Mouse (Mus musculus): ENCODE measurements around the gene Car14. TPM values are rescaled to one million over a fixed set of nuclear protein-coding genes. Genes with fewer than 3 reads are reported as not detected.
"Not testable (repeated sequence)": the region's sequence is repeated elsewhere in the genome, so short reads cannot be mapped to it uniquely, and the experiment has no call there.

Car14 gene
- polyA plus RNA-seq, 1 experiment from 2014 or later: 78.2 TPM

- Histone ChIP-seq H3K4me3 (ENCODE audit: low read length) (no peak overlapping the region), H3K27ac (ENCODE audit: low read length) (no peak overlapping the region), H3K27me3 (ENCODE audit: control insufficient read depth, insufficient read depth, low read length) (no peaks in the 10 kb centered on the region), H3K4me1 (ENCODE audit: control insufficient read depth, insufficient read depth, low read length) (0 out of 2 replicates have a peak, but pooled peaks cover 2% of the 10 kb centered on the region), H3K36me3 (ENCODE audit: control insufficient read depth, insufficient read depth) (peaks cover 8% of the 10 kb centered on the region; the same call in 1 of the 2 replicates), H3K9ac (ENCODE audit: low read length) (no peak overlapping the region), H3K4me2 (ENCODE audit: low read depth, low read length) (no peak overlapping the region), H3K9me3 (replicated peaks; ENCODE audit: control insufficient read depth, low read length) (no peaks in the 10 kb centered on the region)
- no peak for ATAC-seq (replicated peaks; ENCODE audit: extremely low read depth, insufficient read depth, low FRiP score)
- 69% methylated on average over 3 of the region's 3 CpGs for WGBS
These were observed 44.2 kb downstream of the Car14 start for GRCm38 (mm10) chr3:95860323-95860722.

DNA sequence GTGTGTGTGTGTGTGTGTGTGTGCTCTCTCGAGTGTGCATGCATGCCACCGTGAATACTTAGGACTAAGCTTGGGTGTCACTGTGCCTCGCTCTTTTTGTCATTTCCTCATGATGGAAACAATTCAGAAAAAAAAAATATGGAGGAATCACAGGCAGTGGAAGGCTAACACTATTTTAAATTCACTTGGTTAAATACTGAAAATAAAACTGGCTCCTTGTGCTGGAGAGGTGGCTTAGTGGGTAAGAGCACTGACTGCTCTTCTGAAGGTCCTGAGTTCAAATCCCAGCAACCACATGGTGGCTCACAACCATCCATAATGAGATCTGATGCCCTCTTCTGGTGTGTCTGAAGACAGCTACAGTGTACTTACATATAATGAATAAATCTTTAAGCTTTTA, 46.2 kb downstream of the Car14 start:
- H3K4me1 ChIP-seq (ENCODE audit: control insufficient read depth, insufficient read depth, low read length); H3K9ac ChIP-seq (ENCODE audit: low read length); H3K27ac ChIP-seq (ENCODE audit: low read length); H3K4me2 ChIP-seq (ENCODE audit: low read depth, low read length); ATAC-seq (replicated peaks; ENCODE audit: extremely low read depth, insufficient read depth, low FRiP score); H3K36me3 ChIP-seq (ENCODE audit: control insufficient read depth, insufficient read depth); H3K9me3 ChIP-seq (replicated peaks; ENCODE audit: control insufficient read depth, low read length); H3K4me3 ChIP-seq (ENCODE audit: low read length); H3K27me3 ChIP-seq (ENCODE audit: control insufficient read depth, insufficient read depth, low read length): not testable (repeated sequence)
- WGBS: 72% methylated on average over 3 of the region's 3 CpGs

- ATAC-seq (replicated peaks; ENCODE audit: extremely low read depth, insufficient read depth, low FRiP score); H3K9ac ChIP-seq (ENCODE audit: low read length); H3K4me1 ChIP-seq (ENCODE audit: control insufficient read depth, insufficient read depth, low read length); H3K27me3 ChIP-seq (ENCODE audit: control insufficient read depth, insufficient read depth, low read length); H3K4me3 ChIP-seq (ENCODE audit: low read length); H3K27ac ChIP-seq (ENCODE audit: low read length); H3K4me2 ChIP-seq (ENCODE audit: low read depth, low read length); H3K9me3 ChIP-seq (replicated peaks; ENCODE audit: control insufficient read depth, low read length): not testable (repeated sequence)
- WGBS: 70% methylated on average over 1 of the region's 1 CpGs
- H3K36me3 ChIP-seq (ENCODE audit: control insufficient read depth, insufficient read depth): peaks cover 17% of the 10 kb centered on the region
These were observed 47.4 kb downstream of the Car14 start for GRCm38 (mm10) chr3:95857050-95857449.

DNA sequence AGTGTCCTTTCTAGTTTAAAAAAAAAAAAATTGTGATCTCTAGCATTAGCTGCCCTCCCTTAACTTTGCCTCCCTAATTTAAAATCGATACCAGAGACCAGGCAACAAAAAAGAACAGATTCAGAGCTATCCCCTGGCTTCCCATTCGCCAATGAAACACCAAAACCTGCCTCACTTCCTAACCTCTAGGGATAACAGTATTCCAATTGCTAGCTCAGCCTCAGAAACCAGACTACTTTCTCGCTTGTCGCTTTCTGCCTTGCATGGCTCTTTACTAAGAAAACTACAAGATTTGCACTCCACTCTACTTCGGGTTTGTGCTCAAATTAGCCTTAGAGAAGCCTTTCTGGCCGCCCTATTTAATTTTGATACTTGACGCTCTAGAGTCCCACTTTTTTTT, 48.4 kb downstream of the Car14 start:
- H3K4me2 ChIP-seq (ENCODE audit: low read depth, low read length): peak overlapping the region; percentile 64
- 21% methylated on average over 7 of the region's 7 CpGs for WGBS
- no peaks in the 10 kb centered on the region for H3K9me3 ChIP-seq (replicated peaks; ENCODE audit: control insufficient read depth, low read length)
- H3K36me3 ChIP-seq (ENCODE audit: control insufficient read depth, insufficient read depth): peaks cover 18% of the 10 kb centered on the region
- H3K4me3 ChIP-seq (ENCODE audit: low read length): peak overlapping the region; percentile 95
- H3K27ac ChIP-seq (ENCODE audit: low read length): peak overlapping the region; percentile 73
- H3K27me3 ChIP-seq (ENCODE audit: control insufficient read depth, insufficient read depth, low read length): no peaks in the 10 kb centered on the region
- peaks cover 10% of the 10 kb centered on the region for H3K4me1 ChIP-seq (ENCODE audit: control insufficient read depth, insufficient read depth, low read length)
- H3K9ac ChIP-seq (ENCODE audit: low read length): peak overlapping the region; percentile 91
- no peak for ATAC-seq (replicated peaks; ENCODE audit: extremely low read depth, insufficient read depth, low FRiP score)

DNA sequence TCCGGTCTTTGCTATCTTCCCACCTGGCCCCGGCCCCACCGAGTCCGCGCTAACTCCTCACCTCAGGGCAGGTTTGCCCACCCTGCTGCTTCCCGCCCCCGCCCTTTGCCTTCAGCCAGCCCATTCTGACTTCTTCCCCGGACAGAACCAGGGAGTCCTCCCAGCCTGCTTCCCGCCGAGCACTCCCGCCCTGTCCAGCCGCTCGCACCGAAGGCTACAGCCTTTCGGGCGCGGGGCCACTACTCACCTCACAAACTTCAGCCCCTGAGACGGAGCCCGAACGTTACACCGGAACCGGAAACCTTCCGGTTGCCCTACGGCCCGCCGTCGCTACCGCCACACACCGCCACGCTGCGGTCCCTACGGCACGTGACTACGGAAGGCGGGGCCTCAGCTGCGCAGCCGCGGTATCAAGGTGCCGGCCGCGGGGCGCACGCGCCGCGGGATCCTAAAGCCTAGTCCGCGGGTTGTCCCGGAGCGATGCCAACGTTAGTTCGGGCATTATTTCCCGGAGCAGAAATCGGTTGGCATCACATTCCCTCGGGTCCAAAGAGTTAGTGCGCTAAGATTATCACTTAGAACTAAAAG, 48.9 kb downstream of the Car14 start, which contains the start of gene Prpf3:
Gene Prpf3, minus strand, starts transcription at position 384 of the 588 bp plus-strand sequence.
- Histone ChIP-seq H3K4me1 (ENCODE audit: control insufficient read depth, insufficient read depth, low read length) (peaks cover 14% of the 10 kb centered on the region), H3K27me3 (ENCODE audit: control insufficient read depth, insufficient read depth, low read length) (no peaks in the 10 kb centered on the region), H3K36me3 (ENCODE audit: control insufficient read depth, insufficient read depth) (peaks cover 21% of the 10 kb centered on the region), H3K9me3 (replicated peaks; ENCODE audit: control insufficient read depth, low read length) (no peaks in the 10 kb centered on the region), H3K27ac (ENCODE audit: low read length) (peak within 1 kb of the TSS; percentile 73), H3K4me3 (ENCODE audit: low read length) (peak within 1 kb of the TSS; percentile 95), H3K9ac (ENCODE audit: low read length) (peak within 1 kb of the TSS; percentile 91), H3K4me2 (ENCODE audit: low read depth, low read length) (peak within 1 kb of the TSS; percentile 64)
- WGBS: under 1% methylated on average over 56 of the region's 56 CpGs
- ATAC-seq (replicated peaks; ENCODE audit: extremely low read depth, insufficient read depth, low FRiP score): peak; percentile 96

DNA sequence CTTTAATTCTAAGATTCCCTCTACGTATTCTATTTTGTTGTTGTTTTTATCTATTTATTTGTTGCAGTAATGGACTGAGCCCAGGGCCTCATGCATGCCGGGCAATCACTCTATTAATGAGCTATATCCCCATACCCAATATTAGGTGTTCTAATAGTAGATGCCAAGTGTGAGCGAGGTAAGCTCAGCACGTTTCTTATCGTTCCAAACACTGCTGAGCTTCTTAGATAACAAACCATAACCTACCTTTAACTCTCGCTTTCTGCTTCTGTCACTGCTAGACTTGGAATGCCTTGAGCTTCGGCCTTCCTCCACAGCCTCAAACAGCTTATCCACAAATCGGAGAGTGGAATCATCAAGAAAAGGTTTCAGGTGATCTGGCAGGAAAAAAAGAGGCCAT, 53.2 kb downstream of the Car14 start:
- ATAC-seq (replicated peaks; ENCODE audit: extremely low read depth, insufficient read depth, low FRiP score): no peak
- Histone ChIP-seq H3K27me3 (ENCODE audit: control insufficient read depth, insufficient read depth, low read length) (no peaks in the 10 kb centered on the region), H3K36me3 (ENCODE audit: control insufficient read depth, insufficient read depth) (peaks cover 53% of the 10 kb centered on the region), H3K4me2 (ENCODE audit: low read depth, low read length) (no peak overlapping the region), H3K27ac (ENCODE audit: low read length) (peak overlapping the region; percentile 53; the same call in 1 of the 2 replicates), H3K9ac (ENCODE audit: low read length) (no peak overlapping the region), H3K4me3 (ENCODE audit: low read length) (no peak overlapping the region), H3K9me3 (replicated peaks; ENCODE audit: control insufficient read depth, low read length) (no peaks in the 10 kb centered on the region), H3K4me1 (ENCODE audit: control insufficient read depth, insufficient read depth, low read length) (peaks cover 15% of the 10 kb centered on the region)
- WGBS: 84% methylated on average over 8 of the region's 8 CpGs

GRCm38 (mm10) chr3:95850611-95851010, 53.9 kb downstream of the Car14 start:
- Histone ChIP-seq H3K27ac (ENCODE audit: low read length) (peak overlapping the region; percentile 74), H3K4me3 (ENCODE audit: low read length) (no peak overlapping the region), H3K9me3 (replicated peaks; ENCODE audit: control insufficient read depth, low read length) (no peaks in the 10 kb centered on the region), H3K4me2 (ENCODE audit: low read depth, low read length) (peak overlapping the region; percentile 29; the same call in 1 of the 2 replicates), H3K4me1 (ENCODE audit: control insufficient read depth, insufficient read depth, low read length) (peaks cover 15% of the 10 kb centered on the region), H3K36me3 (ENCODE audit: control insufficient read depth, insufficient read depth) (peaks cover 59% of the 10 kb centered on the region), H3K9ac (ENCODE audit: low read length) (no peak overlapping the region), H3K27me3 (ENCODE audit: control insufficient read depth, insufficient read depth, low read length) (no peaks in the 10 kb centered on the region)
- no peak for ATAC-seq (replicated peaks; ENCODE audit: extremely low read depth, insufficient read depth, low FRiP score)
- WGBS: 39% methylated on average over 4 of the region's 4 CpGs

Other genes with a start within 250 kb of the Car14 start
- 31.9 and 38.3 TPM in 2 replicates for gene Mcl1, start 245.9 kb downstream of the Car14 start, polyA plus RNA-seq (2015; fragmentation: Nextera tagmentation; extraction: Ambion mirVana)
- 8.5 and 13.7 TPM in 2 replicates for gene Adamtsl4, start 216.8 kb downstream of the Car14 start, polyA plus RNA-seq (2015; fragmentation: Nextera tagmentation; extraction: Ambion mirVana)
- gene Ecm1, start 165.1 kb downstream of the Car14 start, polyA plus RNA-seq (2015; fragmentation: Nextera tagmentation; extraction: Ambion mirVana): 44.1 and 49.2 TPM in 2 replicates
- 41.3 and 43.3 TPM in 2 replicates for gene Tars2, start 144.5 kb downstream of the Car14 start, polyA plus RNA-seq (2015; fragmentation: Nextera tagmentation; extraction: Ambion mirVana)
- 17.9 and 19.2 TPM in 2 replicates for gene Rprd2, start 85.8 kb downstream of the Car14 start, polyA plus RNA-seq (2015; fragmentation: Nextera tagmentation; extraction: Ambion mirVana)
- 31.6 and 34.7 TPM in 2 replicates for gene Prpf3, start 48.8 kb downstream of the Car14 start, polyA plus RNA-seq (2015; fragmentation: Nextera tagmentation; extraction: Ambion mirVana)
- gene Mrps21, start 33.2 kb downstream of the Car14 start, polyA plus RNA-seq (2015; fragmentation: Nextera tagmentation; extraction: Ambion mirVana): 356 and 374 TPM in 2 replicates
- 3.8 and 4.8 TPM in 2 replicates for gene Ciart, start 22.4 kb downstream of the Car14 start, polyA plus RNA-seq (2015; fragmentation: Nextera tagmentation; extraction: Ambion mirVana)
- gene BC028528, start 12.7 kb downstream of the Car14 start, polyA plus RNA-seq (2015; fragmentation: Nextera tagmentation; extraction: Ambion mirVana): 41.5 and 48.6 TPM in 2 replicates
- gene Aph1a, start 10.7 kb downstream of the Car14 start, polyA plus RNA-seq (2015; fragmentation: Nextera tagmentation; extraction: Ambion mirVana): 31.1 and 31.8 TPM in 2 replicates
- 188 and 233 TPM in 2 replicates for gene Anp32e, start 24.6 kb upstream of the Car14 start, polyA plus RNA-seq (2015; fragmentation: Nextera tagmentation; extraction: Ambion mirVana)
- gene Plekho1, start 91.3 kb upstream of the Car14 start, polyA plus RNA-seq (2015; fragmentation: Nextera tagmentation; extraction: Ambion mirVana): 63.3 and 67.1 TPM in 2 replicates
- gene Vps45, start 153.8 kb upstream of the Car14 start, polyA plus RNA-seq (2015; fragmentation: Nextera tagmentation; extraction: Ambion mirVana): 34.6 and 39.4 TPM in 2 replicates
- gene Otud7b, start 199.8 kb upstream of the Car14 start, polyA plus RNA-seq (2015; fragmentation: Nextera tagmentation; extraction: Ambion mirVana): 18.6 and 21.4 TPM in 2 replicates

All from heart, embryonic 16.5 days (tissue).